8 mouse cellular contexts compared by ENCODE assay signal in genomic region chr10:89532929-89533727, GRCm38 (mm10). TPM values are rescaled to one million over a fixed set of nuclear protein-coding genes. Genes with fewer than 3 reads are reported as not detected.
DNase-seq lines count a peak whose midpoint lies in the region; ATAC-seq and TF ChIP-seq lines count a peak whose summit lies in the region.

Gene Nr1h4, minus strand, starts transcription at chr10:89533585.

- peak within 1 kb of the TSS; percentile 45; the same call in 1 of the 2 replicates for H3K9ac ChIP-seq in intestine, postnatal 0 days (ENCODE audit: low read depth, low read length)
- no peak within 1 kb of the TSS for H3K9ac ChIP-seq in midbrain, embryonic 11.5 days (ENCODE audit: low read length)

- no peaks in the 10 kb centered on the region for H3K27me3 ChIP-seq in intestine, postnatal 0 days (replicated peaks; ENCODE audit: control insufficient read depth, insufficient read depth, low read length)
- no peaks in the 10 kb centered on the region for H3K27me3 ChIP-seq in midbrain, embryonic 11.5 days (ENCODE audit: control insufficient read depth, insufficient read depth, low read length)

- H3K4me2 ChIP-seq in intestine, postnatal 0 days (replicated peaks; ENCODE audit: low read depth) = peak within 1 kb of the TSS; percentile 59
- H3K4me2 ChIP-seq in midbrain, embryonic 11.5 days = no peak within 1 kb of the TSS

- ATAC-seq in intestine, postnatal 0 days = peak; percentile 81
- ATAC-seq in midbrain, embryonic 11.5 days (ENCODE audit: low FRiP score) = no peak

- H3K36me3 ChIP-seq in intestine, postnatal 0 days (ENCODE audit: control insufficient read depth, insufficient read depth) = no peaks in the 10 kb centered on the region
- H3K36me3 ChIP-seq in midbrain, embryonic 11.5 days (ENCODE audit: control insufficient read depth, insufficient read depth, low read length) = no peaks in the 10 kb centered on the region

- peaks cover 11% of the 10 kb centered on the region for H3K4me1 ChIP-seq in intestine, postnatal 0 days (replicated peaks; ENCODE audit: control insufficient read depth, insufficient read depth, low read length)
- no peaks in the 10 kb centered on the region for H3K4me1 ChIP-seq in midbrain, embryonic 11.5 days (ENCODE audit: control insufficient read depth, insufficient read depth, low read length)

- WGBS in intestine, postnatal 0 days = 23% methylated on average over 17 of the region's 17 CpGs
- 86% methylated on average over 17 of the region's 17 CpGs for WGBS in midbrain, embryonic 11.5 days

- peak within 1 kb of the TSS; percentile 73 for H3K27ac ChIP-seq in intestine, postnatal 0 days (ENCODE audit: low read depth, low read length)
- H3K27ac ChIP-seq in midbrain, embryonic 11.5 days (ENCODE audit: low read depth, low read length) = no peak within 1 kb of the TSS

- H3K9me3 ChIP-seq in intestine, postnatal 0 days (ENCODE audit: control insufficient read depth) = no peaks in the 10 kb centered on the region
- H3K9me3 ChIP-seq in midbrain, embryonic 11.5 days (ENCODE audit: control insufficient read depth, low read length) = no peaks in the 10 kb centered on the region

- H3K4me3 ChIP-seq in intestine, postnatal 0 days (ENCODE audit: low read depth, low read length) = peak within 1 kb of the TSS; percentile 28
- H3K4me3 ChIP-seq in midbrain, embryonic 11.5 days (ENCODE audit: low read depth, low read length) = no peak within 1 kb of the TSS

- DNase-seq in ovary, adult 18-20 months (ENCODE audit: low spot score) = peak; percentile 72
- DNase-seq in ovary, postnatal 10 days (ENCODE audit: low spot score) = no peak
- peak; percentile 54 for DNase-seq in cerebellum, adult 9-10 months
- DNase-seq in lung, postnatal 4 days = peak; percentile 49 to 50
- DNase-seq in gastrocnemius, postnatal 4 days (ENCODE audit: low spot score in 2 of 2) = no peak
- DNase-seq in right cerebral cortex, postnatal 14 days = no peak
- DNase-seq in midbrain, embryonic 11.5 days (ENCODE audit: low spot score, missing footprints) = no peak

- TF ChIP-seq CTCF in intestine, postnatal 0 days (IDR thresholded peaks at IDR 0.05; ENCODE audit: low read depth) = peak; percentile 40

RNA-seq across cellular contexts. Expression of gene Nr1h4, which starts in this region (rescaled TPM):
- 117 and 139 TPM in 2 replicates for polyA plus RNA-seq in intestine, postnatal 0 days (2015; fragmentation: Nextera tagmentation; extraction: Ambion mirVana)
- total RNA-seq in gastrocnemius, postnatal 4 days (2021) = under 1 TPM in 1 of 2 experiments, not detected in 1; 0.18 TPM
- 0.08 and 0.27 TPM in 2 replicates for polyA plus RNA-seq in midbrain, embryonic 11.5 days (2014; fragmentation: Nextera tagmentation; extraction: Ambion mirVana)

Comparison
In these comparisons a context has a peak if more than half of its experiments do, and no peak if none do; other contexts are left out.
1. RNA of gene Nr1h4 (polyA plus RNA-seq): 117 to 139 TPM in intestine, postnatal 0 days; 0.08 to 0.27 TPM in midbrain, embryonic 11.5 days; every median in the first group is over 10 times any median in the second.
2. DNase-seq: peak in ovary, adult 18-20 months (single experiment), cerebellum, adult 9-10 months (single experiment) and lung, postnatal 4 days (2 of 2); none in ovary, postnatal 10 days (single experiment), gastrocnemius, postnatal 4 days (0 of 2), right cerebral cortex, postnatal 14 days (single experiment) and midbrain, embryonic 11.5 days (single experiment).